Mouse (Mus musculus): ENCODE results near the gene Colq. TPM values are rescaled to one million over a fixed set of nuclear protein-coding genes. Genes with fewer than 3 reads are reported as not detected.
"Not testable (repeated sequence)": the region's sequence is repeated elsewhere in the genome, so short reads cannot be mapped to it uniquely, and the experiment has no call there.

The Colq gene
- polyA plus RNA-seq (2015; fragmentation: Nextera tagmentation; extraction: Ambion mirVana) = 0.87 and 1.9 TPM in 2 replicates

GRCm38 (mm10) chr14:31591243-31591642, at the start of gene Colq:
TSS of gene Colq (minus strand) at chr14:31591343.
- ATAC-seq (ENCODE audit: borderline replicate concordance, extremely low read depth, low FRiP score, low TSS enrichment) = no peak
- no peaks in the 10 kb centered on the region for H3K27me3 ChIP-seq
- H3K36me3 ChIP-seq = no peaks in the 10 kb centered on the region
- H3K27ac ChIP-seq = no peak within 1 kb of the TSS
- H3K4me2 ChIP-seq = no peak within 1 kb of the TSS
- H3K4me3 ChIP-seq = no peak within 1 kb of the TSS
- H3K9ac ChIP-seq = no peak within 1 kb of the TSS
- H3K9me3 ChIP-seq = no peaks in the 10 kb centered on the region
- no peaks in the 10 kb centered on the region for H3K4me1 ChIP-seq
- whole genome bisulfite sequencing = 72% methylated on average over 3 of the region's 3 CpGs

GRCm38 (mm10) chr14:31640346-31640889, 49.3 kb upstream of the Colq start, which contains the start of gene Gm49387:
TSS of gene Gm49387 (minus strand) at chr14:31640878.
- Histone ChIP-seq H3K9me3 (no peaks in the 10 kb centered on the region), H3K36me3 (no peaks in the 10 kb centered on the region), H3K4me3 (peak within 1 kb of the TSS; percentile 91), H3K27me3 (no peaks in the 10 kb centered on the region), H3K4me2 (peak within 1 kb of the TSS; percentile 97), H3K4me1 (peaks cover 14% of the 10 kb centered on the region), H3K27ac (peak within 1 kb of the TSS; percentile 89), H3K9ac (peak within 1 kb of the TSS; percentile 68)
- 3% methylated on average over 26 of the region's 26 CpGs for WGBS
- ATAC-seq (ENCODE audit: borderline replicate concordance, extremely low read depth, low FRiP score, low TSS enrichment) = peak; percentile 51; the same call in 1 of the 2 replicates

DNA sequence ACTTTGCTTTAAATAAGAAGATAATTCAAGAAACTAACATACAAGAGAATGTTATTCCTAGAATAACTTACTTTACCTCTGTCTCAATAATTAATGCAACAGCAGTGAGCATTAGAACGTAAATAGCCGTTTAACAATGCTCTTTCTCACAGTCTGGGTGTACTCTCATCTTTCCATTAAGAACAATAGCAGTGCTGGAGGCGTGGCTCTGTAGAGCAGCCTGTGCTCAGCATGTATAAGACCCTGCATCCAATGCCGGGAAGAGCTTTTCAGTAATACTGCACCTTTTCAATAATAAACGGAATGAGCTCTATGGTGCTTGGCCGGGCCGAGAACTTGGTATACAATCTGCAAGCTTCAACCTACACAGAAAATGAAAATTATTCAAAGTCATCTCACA, 39.5 kb upstream of the Colq start:
- WGBS = 74% methylated on average over 7 of the region's 7 CpGs
- no peak overlapping the region for H3K27ac ChIP-seq
- no peaks in the 10 kb centered on the region for H3K4me1 ChIP-seq
- H3K9ac ChIP-seq = no peak overlapping the region
- no peak overlapping the region for H3K4me2 ChIP-seq
- H3K9me3 ChIP-seq = no peaks in the 10 kb centered on the region
- H3K27me3 ChIP-seq = no peaks in the 10 kb centered on the region
- ATAC-seq (ENCODE audit: borderline replicate concordance, extremely low read depth, low FRiP score, low TSS enrichment) = no peak
- no peak overlapping the region for H3K4me3 ChIP-seq
- H3K36me3 ChIP-seq = no peaks in the 10 kb centered on the region

DNA sequence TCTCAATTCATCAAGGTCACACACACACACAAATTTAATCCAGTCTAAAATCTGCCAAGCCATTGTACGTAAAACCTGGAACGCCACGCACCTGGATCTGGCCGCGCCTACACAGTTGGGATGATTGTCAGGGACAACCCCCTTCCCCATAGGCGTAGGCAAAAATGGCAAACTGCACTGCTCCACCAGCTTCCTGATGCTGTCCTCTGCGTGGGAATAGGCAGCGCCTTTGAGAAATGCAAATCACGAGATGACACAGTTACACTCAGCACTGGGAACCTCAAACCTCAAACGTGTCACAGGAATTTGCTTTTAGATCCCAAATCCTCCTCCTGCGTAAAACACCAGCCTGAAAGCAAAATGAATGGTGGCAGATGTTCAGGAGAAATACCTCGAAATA, 31.6 kb upstream of the Colq start:
- Histone ChIP-seq H3K4me2 (no peak overlapping the region), H3K4me3 (no peak overlapping the region), H3K27me3 (no peaks in the 10 kb centered on the region), H3K4me1 (peaks cover 4% of the 10 kb centered on the region; the same call in 1 of the 2 replicates), H3K27ac (no peak overlapping the region), H3K9me3 (no peaks in the 10 kb centered on the region), H3K9ac (no peak overlapping the region), H3K36me3 (no peaks in the 10 kb centered on the region)
- no peak for ATAC-seq (ENCODE audit: borderline replicate concordance, extremely low read depth, low FRiP score, low TSS enrichment)
- 80% methylated on average over 12 of the region's 12 CpGs for WGBS

DNA sequence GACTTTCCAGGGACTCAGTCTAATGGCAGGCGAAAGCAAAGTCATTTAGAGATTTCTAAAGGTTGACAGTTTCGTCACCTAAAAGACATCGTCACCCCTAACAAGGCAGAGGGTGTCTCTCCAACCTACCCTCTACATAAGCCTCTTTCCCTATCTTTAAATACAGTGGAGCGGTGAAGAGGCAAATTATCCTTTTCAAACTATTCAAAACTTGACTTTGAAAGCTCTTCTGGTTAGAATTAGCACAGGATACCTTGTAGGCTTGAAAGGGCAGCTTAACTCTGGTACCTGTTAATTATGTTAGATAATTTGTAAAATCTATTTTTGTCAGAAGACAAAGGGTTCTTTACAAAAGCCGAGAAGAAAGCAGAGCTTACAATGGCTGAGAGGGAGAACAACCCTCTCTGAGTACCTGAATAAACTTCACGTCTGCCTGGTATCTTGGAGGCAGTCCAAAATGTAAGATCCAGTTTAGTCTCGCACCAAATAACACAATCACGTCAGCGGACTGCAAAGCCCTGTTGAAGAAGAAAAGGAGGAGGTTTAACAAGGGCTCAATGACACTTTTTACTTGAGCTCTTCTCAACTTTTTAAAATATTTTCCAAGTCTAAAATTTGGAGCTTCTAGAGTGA, 29.6 kb upstream of the Colq start:
- no peaks in the 10 kb centered on the region for H3K36me3 ChIP-seq
- no peak overlapping the region for H3K4me2 ChIP-seq
- no peak for ATAC-seq (ENCODE audit: borderline replicate concordance, extremely low read depth, low FRiP score, low TSS enrichment)
- no peak overlapping the region for H3K9ac ChIP-seq
- H3K9me3 ChIP-seq = no peaks in the 10 kb centered on the region
- H3K4me3 ChIP-seq = no peak overlapping the region
- H3K4me1 ChIP-seq = peaks cover 4% of the 10 kb centered on the region; the same call in 1 of the 2 replicates
- no peak overlapping the region for H3K27ac ChIP-seq
- no peaks in the 10 kb centered on the region for H3K27me3 ChIP-seq
- WGBS = 57% methylated on average over 9 of the region's 9 CpGs

GRCm38 (mm10) chr14:31617997-31618396, 26.9 kb upstream of the Colq start:
- ATAC-seq (ENCODE audit: borderline replicate concordance, extremely low read depth, low FRiP score, low TSS enrichment) = no peak
- no peaks in the 10 kb centered on the region for H3K27me3 ChIP-seq
- H3K4me2 ChIP-seq = no peak overlapping the region
- H3K4me3 ChIP-seq = no peak overlapping the region
- no peaks in the 10 kb centered on the region for H3K9me3 ChIP-seq
- H3K27ac ChIP-seq = no peak overlapping the region
- WGBS = 74% methylated on average over 3 of the region's 3 CpGs
- H3K9ac ChIP-seq = no peak overlapping the region
- H3K36me3 ChIP-seq = no peaks in the 10 kb centered on the region
- peaks cover 4% of the 10 kb centered on the region; the same call in 1 of the 2 replicates for H3K4me1 ChIP-seq

- H3K4me2 ChIP-seq = no peak overlapping the region
- no peaks in the 10 kb centered on the region for H3K9me3 ChIP-seq
- no peaks in the 10 kb centered on the region for H3K36me3 ChIP-seq
- WGBS = 82% methylated on average over 9 of the region's 9 CpGs
- H3K4me3 ChIP-seq = no peak overlapping the region
- H3K9ac ChIP-seq = no peak overlapping the region
- no peak overlapping the region for H3K27ac ChIP-seq
- no peak for ATAC-seq (ENCODE audit: borderline replicate concordance, extremely low read depth, low FRiP score, low TSS enrichment)
- H3K4me1 ChIP-seq = peaks cover 4% of the 10 kb centered on the region; the same call in 1 of the 2 replicates
- H3K27me3 ChIP-seq = no peaks in the 10 kb centered on the region
These were observed 26.1 kb upstream of the Colq start for GRCm38 (mm10) chr14:31617204-31617603.

- no peak for ATAC-seq (ENCODE audit: borderline replicate concordance, extremely low read depth, low FRiP score, low TSS enrichment)
- H3K9ac ChIP-seq = no peak overlapping the region
- H3K36me3 ChIP-seq = no peaks in the 10 kb centered on the region
- H3K27me3 ChIP-seq = no peaks in the 10 kb centered on the region
- no peak overlapping the region for H3K4me2 ChIP-seq
- 70% methylated on average over 5 of the region's 5 CpGs for WGBS
- no peaks in the 10 kb centered on the region for H3K9me3 ChIP-seq
- no peak overlapping the region for H3K4me3 ChIP-seq
- H3K4me1 ChIP-seq = no peaks in the 10 kb centered on the region
- no peak overlapping the region for H3K27ac ChIP-seq
These were observed 22.5 kb upstream of the Colq start for GRCm38 (mm10) chr14:31613671-31614070.

DNA sequence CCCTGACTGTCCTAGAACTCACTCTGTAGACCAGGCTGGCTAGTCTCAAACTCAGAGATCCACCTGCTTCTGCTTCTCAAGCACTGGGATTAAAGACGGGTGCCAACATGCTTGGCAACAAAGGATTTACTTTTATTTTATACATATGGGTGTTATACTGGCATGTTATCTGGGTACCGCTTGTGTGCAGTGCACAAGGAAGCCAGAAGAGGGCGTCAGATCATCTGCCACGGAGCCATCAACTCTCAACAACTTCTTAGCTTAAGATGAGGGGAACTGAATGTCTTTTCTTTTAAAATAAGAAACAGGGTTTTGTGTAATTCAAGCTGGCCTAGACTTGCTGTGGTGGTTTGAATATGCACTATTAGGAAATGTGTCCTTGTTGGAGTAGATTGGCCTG, 20.8 kb upstream of the Colq start:
- H3K4me2 ChIP-seq = no peak overlapping the region
- WGBS = 70% methylated on average over 4 of the region's 4 CpGs

GRCm38 (mm10) chr14:31605514-31605913, 14.4 kb upstream of the Colq start:
- H3K27me3 ChIP-seq = no peaks in the 10 kb centered on the region
- H3K9me3 ChIP-seq = no peaks in the 10 kb centered on the region
- 51% methylated on average over 6 of the region's 6 CpGs for WGBS
- no peak overlapping the region for H3K9ac ChIP-seq
- no peaks in the 10 kb centered on the region for H3K4me1 ChIP-seq
- H3K4me3 ChIP-seq = no peak overlapping the region
- H3K4me2 ChIP-seq = no peak overlapping the region
- H3K27ac ChIP-seq = no peak overlapping the region
- no peak for ATAC-seq (ENCODE audit: borderline replicate concordance, extremely low read depth, low FRiP score, low TSS enrichment)
- H3K36me3 ChIP-seq = no peaks in the 10 kb centered on the region

More for the DNA sequence above, 20.8 kb upstream of the Colq start:
- H3K27me3 ChIP-seq = no peaks in the 10 kb centered on the region
- H3K36me3 ChIP-seq = no peaks in the 10 kb centered on the region
- H3K4me1 ChIP-seq = no peaks in the 10 kb centered on the region
- no peaks in the 10 kb centered on the region for H3K9me3 ChIP-seq
- no peak for ATAC-seq (ENCODE audit: borderline replicate concordance, extremely low read depth, low FRiP score, low TSS enrichment)
- no peak overlapping the region for H3K4me3 ChIP-seq
- no peak overlapping the region for H3K27ac ChIP-seq
- H3K9ac ChIP-seq = no peak overlapping the region

DNA sequence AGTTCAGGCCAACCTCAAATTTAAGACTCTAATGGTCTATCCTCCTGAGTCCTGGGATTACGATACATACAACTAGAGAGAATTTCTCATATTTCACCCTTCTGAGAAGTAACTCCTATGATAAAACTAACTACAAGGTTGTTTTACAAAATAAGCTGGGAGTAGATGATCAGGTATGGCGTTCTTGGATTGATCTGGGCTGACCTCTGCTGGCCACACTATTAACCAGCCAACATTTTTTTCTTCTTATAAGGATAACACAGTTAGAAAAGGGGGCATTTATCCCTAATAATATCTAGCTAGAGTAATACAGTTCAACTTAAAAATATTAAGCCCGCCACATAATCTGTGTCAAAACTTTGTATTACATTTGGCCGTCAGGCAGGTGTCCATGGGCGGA, 13.8 kb upstream of the Colq start:
- H3K27me3 ChIP-seq = no peaks in the 10 kb centered on the region
- H3K27ac ChIP-seq = no peak overlapping the region
- no peak overlapping the region for H3K4me2 ChIP-seq
- WGBS = 68% methylated on average over 5 of the region's 5 CpGs
- ATAC-seq (ENCODE audit: borderline replicate concordance, extremely low read depth, low FRiP score, low TSS enrichment) = no peak
- no peak overlapping the region for H3K4me3 ChIP-seq
- no peaks in the 10 kb centered on the region for H3K9me3 ChIP-seq
- no peak overlapping the region for H3K9ac ChIP-seq
- no peaks in the 10 kb centered on the region for H3K4me1 ChIP-seq
- no peaks in the 10 kb centered on the region for H3K36me3 ChIP-seq

GRCm38 (mm10) chr14:31602616-31602979, 11.5 kb upstream of the Colq start:
- WGBS = 68% methylated on average over 6 of the region's 6 CpGs

More at GRCm38 (mm10) chr14:31602616-31602979, 11.5 kb upstream of the Colq start:
- not testable (repeated sequence) for H3K4me2 ChIP-seq; H3K27me3 ChIP-seq; ATAC-seq (ENCODE audit: borderline replicate concordance, extremely low read depth, low FRiP score, low TSS enrichment); H3K9me3 ChIP-seq; H3K27ac ChIP-seq; H3K36me3 ChIP-seq; H3K4me1 ChIP-seq; H3K4me3 ChIP-seq; H3K9ac ChIP-seq

All from lung, embryonic 15.5 days (tissue).